Mouse (Mus musculus): ENCODE data around the gene Adgrf3.

GRCm38 (mm10) chr5:30205493-30205892 is at the start of gene Adgrf3:
- TF ChIP-seq GATA1 (IDR thresholded peaks at IDR 0.05; ENCODE audit: borderline replicate concordance, low read length) (no peak), FLI1 (IDR thresholded peaks at IDR 0.05; ENCODE audit: low read length) (no peak)
